Mouse (Mus musculus) G1E-ER4 (cell line): ENCODE results near the gene Haus5. TPM values are rescaled to one million over a fixed set of nuclear protein-coding genes. Genes with fewer than 3 reads are reported as not detected.

ENCODE experiments used
- GATA1 ChIP-seq: IDR thresholded peaks from one replicate; pipeline ENCODE4 v1.8.0; 2012; ENCODE audit warnings: low read length, inconsistent platforms
- polyA plus RNA-seq: library from polyadenylated mRNA; stranded (reverse); fragments of >175 nt; gene quantifications from 2 replicates; pipeline ENCODE4 v1.2.3, GENCODE M21; 2012

Gene Haus5
- polyA plus RNA-seq, 1 experiment = 38.7 TPM

DNA sequence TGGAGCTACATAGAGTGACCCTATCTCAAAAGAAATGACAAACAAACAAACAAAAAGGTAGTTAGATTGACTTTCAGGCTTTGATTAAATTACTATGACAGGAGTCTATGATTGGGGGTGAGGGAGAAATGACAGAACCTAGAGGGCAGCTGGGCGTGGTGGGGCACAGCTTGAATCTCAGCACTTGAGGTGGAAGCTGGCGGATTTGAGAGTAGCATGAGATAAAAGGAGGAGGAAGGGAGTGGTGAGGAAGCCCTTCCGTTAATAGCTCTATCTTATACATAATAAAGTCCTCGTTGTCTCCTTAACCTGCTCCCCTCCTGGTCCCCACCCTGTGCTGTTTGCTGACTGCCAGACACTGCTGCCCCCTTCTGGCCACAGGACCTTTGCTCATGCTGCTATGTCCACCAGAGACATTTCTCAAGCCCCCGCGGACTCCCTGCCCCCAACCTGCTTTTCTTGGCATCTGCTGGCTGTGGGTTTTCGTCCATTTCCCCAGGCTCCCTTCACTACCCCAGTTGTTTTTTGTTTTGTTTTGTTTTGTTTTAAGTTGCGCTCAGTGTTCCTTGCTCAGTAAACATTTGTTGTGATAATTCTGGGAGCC is 57.0 kb downstream of the Haus5 start:
- no peak for TF ChIP-seq GATA1

DNA sequence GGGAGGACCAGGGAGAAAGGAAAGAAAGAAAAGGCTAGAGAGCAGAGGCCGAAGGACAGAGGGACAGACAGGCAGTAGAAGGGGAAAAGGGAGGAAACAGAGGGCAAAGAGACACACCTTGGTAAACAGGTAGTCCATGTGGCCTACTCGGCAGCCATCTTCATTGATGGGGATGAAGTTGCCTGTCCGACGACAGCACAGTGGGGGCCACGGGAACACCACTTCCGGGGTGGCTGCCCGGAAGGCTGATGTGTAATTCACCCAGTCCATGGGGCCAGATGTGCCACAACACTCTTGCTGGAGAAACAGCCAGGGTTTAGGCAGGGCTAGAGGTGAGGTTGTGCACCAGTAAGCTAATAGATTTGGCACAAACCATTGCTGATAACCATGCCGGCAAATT is 59.9 kb downstream of the Haus5 start:
- TF ChIP-seq GATA1 = no peak

DNA sequence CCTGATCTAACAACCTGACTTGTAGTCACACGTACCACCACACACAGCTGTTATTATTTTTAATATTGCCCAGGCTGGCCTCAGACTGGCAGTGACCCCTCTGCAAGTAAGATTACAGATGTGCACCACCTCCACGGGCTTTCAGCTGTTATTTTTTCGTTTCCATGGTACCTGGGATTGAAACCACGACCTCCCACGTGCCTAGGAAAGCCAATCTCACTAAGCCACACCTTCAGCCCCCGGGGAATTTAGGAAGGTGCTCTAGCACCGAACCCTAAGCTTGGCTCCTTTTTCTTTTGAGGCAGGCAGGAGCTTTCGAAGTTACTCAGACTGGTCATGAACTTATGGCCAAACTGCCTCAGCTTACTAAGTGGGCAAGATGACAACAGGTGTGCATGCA is 60.4 kb downstream of the Haus5 start:
- TF ChIP-seq GATA1 = no peak

Other genes starting within 250 kb of the Haus5 start
- gene Hcst, start 245.1 kb downstream of the Haus5 start, polyA plus RNA-seq = not detected in 2 replicates
- gene Nfkbid, start 243.3 kb downstream of the Haus5 start, polyA plus RNA-seq = 0.12 and 0.16 TPM in 2 replicates
- not detected in 2 replicates for gene Aplp1, start 219.5 kb downstream of the Haus5 start, polyA plus RNA-seq
- gene Kirrel2, start 207.3 kb downstream of the Haus5 start, polyA plus RNA-seq = not detected in 2 replicates
- not detected in 2 replicates for gene Nphs1, start 206.7 kb downstream of the Haus5 start, polyA plus RNA-seq
- gene Prodh2, start 171.4 kb downstream of the Haus5 start, polyA plus RNA-seq = not detected in 2 replicates
- 70.2 and 78.5 TPM in 2 replicates for gene Arhgap33, start 129.9 kb downstream of the Haus5 start, polyA plus RNA-seq
- 17.1 and 19.6 TPM in 2 replicates for gene Hspb6, start 112.8 kb downstream of the Haus5 start, polyA plus RNA-seq
- gene Proser3, start 112.7 kb downstream of the Haus5 start, polyA plus RNA-seq = 32.5 and 41.8 TPM in 2 replicates
- gene Lin37, start 105.2 kb downstream of the Haus5 start, polyA plus RNA-seq = 145 and 158 TPM in 2 replicates
- gene U2af1l4, start 101.7 kb downstream of the Haus5 start, polyA plus RNA-seq = 85.2 and 111 TPM in 2 replicates
- gene Gm49396, start 101.7 kb downstream of the Haus5 start, polyA plus RNA-seq = 2.4 and 5.3 TPM in 2 replicates
- gene Psenen, start 101.4 kb downstream of the Haus5 start, polyA plus RNA-seq = 49.9 and 57.2 TPM in 2 replicates
- gene Igflr1, start 99.6 kb downstream of the Haus5 start, polyA plus RNA-seq = 3.7 and 8.3 TPM in 2 replicates
- 137 and 147 TPM in 2 replicates for gene Kmt2b, start 76.3 kb downstream of the Haus5 start, polyA plus RNA-seq
- gene Zbtb32, start 66.1 kb downstream of the Haus5 start, polyA plus RNA-seq = 0.31 and 0.49 TPM in 2 replicates
- gene Upk1a, start 52.1 kb downstream of the Haus5 start, polyA plus RNA-seq = 1.4 and 2.7 TPM in 2 replicates
- gene Cox6b1, start 38.8 kb downstream of the Haus5 start, polyA plus RNA-seq = 98.1 and 264 TPM in 2 replicates
- not detected in 2 replicates for gene Etv2, start 29.1 kb downstream of the Haus5 start, polyA plus RNA-seq
- 415 and 519 TPM in 2 replicates for gene Rbm42, start 14.7 kb downstream of the Haus5 start, polyA plus RNA-seq
- not detected in 2 replicates for gene Pmis2, start 6.6 kb upstream of the Haus5 start, polyA plus RNA-seq
- gene 2200002J24Rik, start 33.9 kb upstream of the Haus5 start, polyA plus RNA-seq = not detected in 2 replicates
- gene Atp4a, start 47.2 kb upstream of the Haus5 start, polyA plus RNA-seq = not detected in 2 replicates
- 197 and 201 TPM in 2 replicates for gene Tmem147, start 64.5 kb upstream of the Haus5 start, polyA plus RNA-seq
- not detected in 2 replicates for gene Gapdhs, start 78.7 kb upstream of the Haus5 start, polyA plus RNA-seq
- 5.3 and 6.4 TPM in 2 replicates for gene Sbsn, start 86.5 kb upstream of the Haus5 start, polyA plus RNA-seq
- 0.17 TPM in 1 of 2 replicates, not detected in the other for gene Dmkn, start 98.8 kb upstream of the Haus5 start, polyA plus RNA-seq
- gene Krtdap, start 122.9 kb upstream of the Haus5 start, polyA plus RNA-seq = not detected in 2 replicates
- not detected in 2 replicates for gene Ffar2, start 158.8 kb upstream of the Haus5 start, polyA plus RNA-seq
- gene Ffar3, start 191.2 kb upstream of the Haus5 start, polyA plus RNA-seq = not detected in 2 replicates
- gene Ffar1, start 196.6 kb upstream of the Haus5 start, polyA plus RNA-seq = not detected in 2 replicates
- gene Cd22, start 215.3 kb upstream of the Haus5 start, polyA plus RNA-seq = not detected in 2 replicates
- gene Mag, start 249.9 kb upstream of the Haus5 start, polyA plus RNA-seq = not detected in 2 replicates